Mouse (Mus musculus): ENCODE data around the gene Fhit. TPM values are rescaled to one million over a fixed set of nuclear protein-coding genes. Genes with fewer than 3 reads are reported as not detected.
A peak's percentile ranks its signal among the peaks of the same experiment; 100 is the strongest.

Fhit gene
- polyA plus RNA-seq (2012) = not detected in 2 replicates

- TF ChIP-seq GATA1 (IDR thresholded peaks at IDR 0.05; ENCODE audit: low read length) = no peak
- TF ChIP-seq TAL1 (IDR thresholded peaks at IDR 0.05; ENCODE audit: low read length) = no peak
Measured at GRCm38 (mm10) chr14:11161751-11162231, at the start of gene Fhit. Gene Fhit (minus strand): TSS chr14:11162035.

GRCm38 (mm10) chr14:11206786-11207185 lies 45.0 kb upstream of the Fhit start:
- H3K36me3 ChIP-seq (ENCODE audit: control insufficient read depth) = no peaks in the 10 kb centered on the region
- no peak overlapping the region for H3K4me3 ChIP-seq (replicated peaks)
- TF ChIP-seq TAL1 (IDR thresholded peaks at IDR 0.05; ENCODE audit: low read length) = no peak
- TF ChIP-seq GATA1 (IDR thresholded peaks at IDR 0.05; ENCODE audit: low read length) = no peak
- no peaks in the 10 kb centered on the region for H3K9me3 ChIP-seq (ENCODE audit: control insufficient read depth, low read length)
- H3K4me1 ChIP-seq (ENCODE audit: control insufficient read depth) = no peaks in the 10 kb centered on the region
- no peaks in the 10 kb centered on the region for H3K27me3 ChIP-seq (ENCODE audit: control insufficient read depth)

More at GRCm38 (mm10) chr14:11161751-11162231, at the start of gene Fhit:
- Histone ChIP-seq H3K4me1 (ENCODE audit: control insufficient read depth) (peaks cover 2% of the 10 kb centered on the region), H3K27me3 (ENCODE audit: control insufficient read depth) (no peaks in the 10 kb centered on the region), H3K9me3 (ENCODE audit: control insufficient read depth, low read length) (no peaks in the 10 kb centered on the region), H3K4me3 (replicated peaks) (peak within 1 kb of the TSS; percentile 55), H3K36me3 (ENCODE audit: control insufficient read depth) (no peaks in the 10 kb centered on the region)

GRCm38 (mm10) chr14:11160806-11161450 lies 907 bp downstream of the Fhit start:
- no peaks in the 10 kb centered on the region for H3K9me3 ChIP-seq (ENCODE audit: control insufficient read depth, low read length)
- H3K27me3 ChIP-seq (ENCODE audit: control insufficient read depth) = no peaks in the 10 kb centered on the region
- H3K4me3 ChIP-seq (replicated peaks) = peak overlapping the region; percentile 45
- H3K4me1 ChIP-seq (ENCODE audit: control insufficient read depth) = peaks cover 2% of the 10 kb centered on the region
- no peaks in the 10 kb centered on the region for H3K36me3 ChIP-seq (ENCODE audit: control insufficient read depth)
- no peak for TF ChIP-seq GATA1 (IDR thresholded peaks at IDR 0.05; ENCODE audit: low read length)
- no peak for TF ChIP-seq TAL1 (IDR thresholded peaks at IDR 0.05; ENCODE audit: low read length)

- Histone ChIP-seq H3K4me1 (ENCODE audit: control insufficient read depth) (peaks cover 2% of the 10 kb centered on the region), H3K27me3 (ENCODE audit: control insufficient read depth) (no peaks in the 10 kb centered on the region), H3K36me3 (ENCODE audit: control insufficient read depth) (no peaks in the 10 kb centered on the region), H3K9me3 (ENCODE audit: control insufficient read depth, low read length) (no peaks in the 10 kb centered on the region), H3K4me3 (replicated peaks) (no peak overlapping the region)
- TF ChIP-seq GATA1 (IDR thresholded peaks at IDR 0.05; ENCODE audit: low read length) (no peak), TAL1 (IDR thresholded peaks at IDR 0.05; ENCODE audit: low read length) (no peak)
Measured at GRCm38 (mm10) chr14:11159641-11160040, 2.2 kb downstream of the Fhit start.

GRCm38 (mm10) chr14:11159021-11159420 lies 2.8 kb downstream of the Fhit start:
- no peak overlapping the region for H3K4me3 ChIP-seq (replicated peaks)
- H3K27me3 ChIP-seq (ENCODE audit: control insufficient read depth) = no peaks in the 10 kb centered on the region
- H3K36me3 ChIP-seq (ENCODE audit: control insufficient read depth) = no peaks in the 10 kb centered on the region
- no peak for TF ChIP-seq TAL1 (IDR thresholded peaks at IDR 0.05; ENCODE audit: low read length)
- TF ChIP-seq GATA1 (IDR thresholded peaks at IDR 0.05; ENCODE audit: low read length) = no peak
- peaks cover 2% of the 10 kb centered on the region for H3K4me1 ChIP-seq (ENCODE audit: control insufficient read depth)
- no peaks in the 10 kb centered on the region for H3K9me3 ChIP-seq (ENCODE audit: control insufficient read depth, low read length)

GRCm38 (mm10) chr14:11157741-11158140 lies 4.1 kb downstream of the Fhit start:
- H3K9me3 ChIP-seq (ENCODE audit: control insufficient read depth, low read length) = no peaks in the 10 kb centered on the region
- no peak for TF ChIP-seq TAL1 (IDR thresholded peaks at IDR 0.05; ENCODE audit: low read length)
- no peak for TF ChIP-seq GATA1 (IDR thresholded peaks at IDR 0.05; ENCODE audit: low read length)
- peaks cover 2% of the 10 kb centered on the region for H3K4me1 ChIP-seq (ENCODE audit: control insufficient read depth)
- H3K27me3 ChIP-seq (ENCODE audit: control insufficient read depth) = no peaks in the 10 kb centered on the region
- no peak overlapping the region for H3K4me3 ChIP-seq (replicated peaks)
- H3K36me3 ChIP-seq (ENCODE audit: control insufficient read depth) = no peaks in the 10 kb centered on the region

GRCm38 (mm10) chr14:11151634-11152321 lies 10.1 kb downstream of the Fhit start:
- TF ChIP-seq GATA1 (IDR thresholded peaks at IDR 0.05; ENCODE audit: low read length) (no peak), TAL1 (IDR thresholded peaks at IDR 0.05; ENCODE audit: low read length) (no peak)
- no peaks in the 10 kb centered on the region for H3K27me3 ChIP-seq (ENCODE audit: control insufficient read depth)
- H3K4me1 ChIP-seq (ENCODE audit: control insufficient read depth) = no peaks in the 10 kb centered on the region
- H3K9me3 ChIP-seq (ENCODE audit: control insufficient read depth, low read length) = no peaks in the 10 kb centered on the region
- no peaks in the 10 kb centered on the region for H3K36me3 ChIP-seq (ENCODE audit: control insufficient read depth)
- no peak overlapping the region for H3K4me3 ChIP-seq (replicated peaks)

- Histone ChIP-seq H3K36me3 (ENCODE audit: control insufficient read depth) (no peaks in the 10 kb centered on the region), H3K4me1 (ENCODE audit: control insufficient read depth) (no peaks in the 10 kb centered on the region)
- TF ChIP-seq GATA1 (IDR thresholded peaks at IDR 0.05; ENCODE audit: low read length) (no peak), TAL1 (IDR thresholded peaks at IDR 0.05; ENCODE audit: low read length) (no peak)
Measured at GRCm38 (mm10) chr14:11133787-11134735, 27.8 kb downstream of the Fhit start.

More at GRCm38 (mm10) chr14:11133787-11134735, 27.8 kb downstream of the Fhit start:
- Histone ChIP-seq H3K27me3 (ENCODE audit: control insufficient read depth) (no peaks in the 10 kb centered on the region), H3K4me3 (replicated peaks) (no peak overlapping the region), H3K9me3 (ENCODE audit: control insufficient read depth, low read length) (no peaks in the 10 kb centered on the region)

Data from erythroblast, embryonic 14.5 days (primary cell).